Mouse (Mus musculus) liver, postnatal 0 days (tissue): ENCODE measurements around the gene Slc6a9. TPM values are rescaled to one million over a fixed set of nuclear protein-coding genes. Genes with fewer than 3 reads are reported as not detected.

Source experiments
- ATAC-seq: fragments of 200-750 bp; cut with Nextera tagmentation; 2 replicates; pipeline ENCODE4 v1.8.0; 2017; ENCODE audit warnings: mild to moderate bottlenecking, moderate library complexity
- DNase-seq: peaks from one replicate; pipeline ENCODE4 v3.0.0-alpha.2; 2016
- H3K27ac ChIP-seq: fragments of 300-500 bp; sonication (generic); 2 replicates; pipeline ENCODE4 v1.5.1; 2014; ENCODE audit warnings: antibody characterized with exemption, moderate library complexity, mild to moderate bottlenecking, low read depth
- H3K27me3 ChIP-seq: fragments of 300-500 bp; sonication (generic); 2 replicates; pipeline ENCODE4 v1.6.1; 2014; ENCODE audit warnings: low read length, control low read depth, mixed read lengths; ENCODE audit not compliant: insufficient read depth
- H3K36me3 ChIP-seq: fragments of 300-500 bp; sonication (generic); replicated peaks from 2 replicates; pipeline ENCODE4 v1.6.1; 2014; ENCODE audit warnings: mild to moderate bottlenecking, control low read depth, low read length, moderate library complexity, mixed read lengths; ENCODE audit not compliant: insufficient read depth
- H3K4me1 ChIP-seq: fragments of 300-500 bp; sonication (generic); 2 replicates; pipeline ENCODE4 v1.6.1; 2014; ENCODE audit warnings: antibody characterized with exemption, mild to moderate bottlenecking, control low read depth; ENCODE audit not compliant: insufficient read depth
- H3K4me2 ChIP-seq: fragments of 300-500 bp; sonication (generic); 2 replicates; pipeline ENCODE4 v1.6.1; 2014; ENCODE audit warnings: low read depth, mild to moderate bottlenecking, low read length, moderate library complexity, mixed read lengths
- H3K4me3 ChIP-seq: fragments of 300-500 bp; sonication (generic); 2 replicates; pipeline ENCODE4 v1.5.1; 2014; ENCODE audit warnings: low read depth, low read length
- H3K9ac ChIP-seq: fragments of 300-500 bp; sonication (generic); replicated peaks from 2 replicates; pipeline ENCODE4 v1.6.1; 2014; ENCODE audit warnings: mild to moderate bottlenecking, moderate library complexity
- H3K9me3 ChIP-seq: fragments of 300-500 bp; sonication (generic); 2 replicates; pipeline ENCODE4 v1.6.1; 2016; ENCODE audit warnings: mild to moderate bottlenecking, control low read depth, low read length, mixed read lengths
- CTCF ChIP-seq: sonication (generic); IDR thresholded peaks from 2 replicates; pipeline ENCODE4 v1.5.1; 2016; ENCODE audit warnings: antibody characterized with exemption, low read depth
- EP300 ChIP-seq: IDR thresholded peaks from 2 replicates; pipeline ENCODE4 v1.6.1; 2016; ENCODE audit warnings: antibody characterized with exemption, low read depth, mild to moderate bottlenecking
- WGBS: fragments of 180-500 bp; shearing (Covaris S2); extraction: QIAGEN DNeasy Blood & Tissue Kit; methylation state at CpG from one replicate; pipeline ENCODE4 v1.1.7; 2014; ENCODE audit not compliant: insufficient replicate concordance; 5-methylcytosine and 5-hydroxymethylcytosine counted together
- polyA plus RNA-seq: library from polyadenylated mRNA; unstranded; fragments of >200 nt; fragmentation: Nextera tagmentation; extraction: Ambion mirVana; gene quantifications from 2 replicates; pipeline ENCODE4 v1.2.1, GENCODE M21; 2015

Gene Slc6a9
- polyA plus RNA-seq, 1 experiment from 2014 or later = 19.5 TPM

DNA sequence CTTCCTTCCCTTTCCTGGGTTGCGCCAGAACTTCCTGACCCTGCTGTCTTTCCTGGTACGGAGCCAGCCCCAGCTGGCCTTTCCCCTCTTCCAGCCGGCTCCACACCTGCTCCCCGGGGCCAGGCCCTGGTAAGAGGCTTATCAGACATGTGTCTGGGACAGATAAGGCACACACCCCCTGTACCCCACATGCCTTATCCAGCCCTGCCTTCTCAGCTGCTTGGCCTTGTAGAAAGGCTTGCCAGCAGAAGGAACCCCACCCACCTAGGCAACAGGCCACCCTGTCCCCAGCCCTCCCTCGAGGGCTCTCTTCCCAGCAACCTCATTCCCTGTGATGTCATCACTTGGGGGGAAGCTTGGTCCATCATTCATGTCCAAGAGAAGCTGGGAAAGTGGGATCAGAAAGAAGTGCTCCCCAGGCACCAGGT, 4.2 kb upstream of the Slc6a9 start:
- DNase-seq (peak; percentile 84), ATAC-seq (peak; percentile 90)
- Histone ChIP-seq H3K27me3 (0 out of 2 replicates have a peak, but pooled peaks cover 3% of the 10 kb centered on the region), H3K4me2 (peak overlapping the region; percentile 73), H3K4me3 (peak overlapping the region; percentile 24), H3K9me3 (no peaks in the 10 kb centered on the region), H3K36me3 (no peaks in the 10 kb centered on the region), H3K4me1 (peaks cover 49% of the 10 kb centered on the region), H3K27ac (peak overlapping the region; percentile 96), H3K9ac (peak overlapping the region; percentile 66)
- 9% methylated on average over 5 of the region's 5 CpGs for WGBS
- TF ChIP-seq CTCF = no peak
- peak; percentile 99 for TF ChIP-seq EP300

DNA sequence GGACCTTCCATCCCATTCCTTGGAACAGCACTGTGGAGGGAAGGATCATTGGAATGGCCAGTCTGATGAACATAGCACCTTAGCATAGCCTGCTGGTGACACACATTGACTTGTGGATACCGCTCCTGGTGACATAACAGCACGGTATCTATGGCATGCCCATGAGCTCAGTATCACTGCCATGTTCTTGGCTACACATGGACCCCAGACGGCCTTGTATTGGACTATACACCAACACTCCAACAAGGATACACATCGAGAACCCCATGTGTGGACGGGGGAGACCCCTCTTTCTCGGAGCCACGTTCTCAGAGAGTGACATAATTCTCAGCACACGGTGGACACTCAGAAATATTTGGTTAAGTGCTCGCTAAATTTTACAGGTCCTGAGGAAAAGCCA, 3.5 kb upstream of the Slc6a9 start:
- H3K4me1 ChIP-seq = peaks cover 49% of the 10 kb centered on the region
- no peak overlapping the region for H3K4me3 ChIP-seq
- H3K9ac ChIP-seq = peak overlapping the region; percentile 66
- peak overlapping the region; percentile 73 for H3K4me2 ChIP-seq
- H3K27me3 ChIP-seq = no peaks in the 10 kb centered on the region; the same call in 1 of the 2 replicates
- peak overlapping the region; percentile 96 for H3K27ac ChIP-seq
- no peaks in the 10 kb centered on the region for H3K9me3 ChIP-seq
- 79% methylated on average over 9 of the region's 9 CpGs for WGBS
- TF ChIP-seq EP300 = no peak
- TF ChIP-seq CTCF = no peak
- ATAC-seq = no peak
- H3K36me3 ChIP-seq = no peaks in the 10 kb centered on the region
- no peak for DNase-seq

DNA sequence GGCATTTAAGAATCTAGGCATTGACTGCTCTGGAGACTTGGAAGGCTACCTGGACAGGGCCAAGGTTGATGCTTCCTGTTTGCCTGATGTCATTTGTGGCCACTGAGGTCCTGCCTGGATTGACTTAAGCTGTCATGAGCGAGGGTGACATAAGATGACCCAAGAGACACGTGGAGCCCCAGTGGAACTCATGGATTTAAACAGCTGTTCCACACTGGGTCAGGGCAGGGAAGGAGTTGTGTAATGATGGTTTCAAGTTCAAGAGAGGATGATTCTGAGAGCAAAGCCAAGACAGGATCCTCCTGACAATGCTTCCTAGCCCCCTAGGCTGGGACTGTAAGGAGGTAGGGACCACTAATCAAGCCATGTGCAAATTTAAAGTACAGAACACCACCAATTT, 2.8 kb upstream of the Slc6a9 start:
- Histone ChIP-seq H3K9me3 (no peaks in the 10 kb centered on the region), H3K9ac (peak overlapping the region; percentile 66), H3K4me1 (peaks cover 49% of the 10 kb centered on the region), H3K27ac (peak overlapping the region; percentile 96), H3K4me3 (no peak overlapping the region), H3K36me3 (no peaks in the 10 kb centered on the region), H3K27me3 (no peaks in the 10 kb centered on the region; the same call in 1 of the 2 replicates), H3K4me2 (peak overlapping the region; percentile 63)
- no peak for DNase-seq
- no peak for ATAC-seq
- 54% methylated on average over 2 of the region's 2 CpGs for WGBS
- TF ChIP-seq CTCF (no peak), EP300 (no peak)

DNA sequence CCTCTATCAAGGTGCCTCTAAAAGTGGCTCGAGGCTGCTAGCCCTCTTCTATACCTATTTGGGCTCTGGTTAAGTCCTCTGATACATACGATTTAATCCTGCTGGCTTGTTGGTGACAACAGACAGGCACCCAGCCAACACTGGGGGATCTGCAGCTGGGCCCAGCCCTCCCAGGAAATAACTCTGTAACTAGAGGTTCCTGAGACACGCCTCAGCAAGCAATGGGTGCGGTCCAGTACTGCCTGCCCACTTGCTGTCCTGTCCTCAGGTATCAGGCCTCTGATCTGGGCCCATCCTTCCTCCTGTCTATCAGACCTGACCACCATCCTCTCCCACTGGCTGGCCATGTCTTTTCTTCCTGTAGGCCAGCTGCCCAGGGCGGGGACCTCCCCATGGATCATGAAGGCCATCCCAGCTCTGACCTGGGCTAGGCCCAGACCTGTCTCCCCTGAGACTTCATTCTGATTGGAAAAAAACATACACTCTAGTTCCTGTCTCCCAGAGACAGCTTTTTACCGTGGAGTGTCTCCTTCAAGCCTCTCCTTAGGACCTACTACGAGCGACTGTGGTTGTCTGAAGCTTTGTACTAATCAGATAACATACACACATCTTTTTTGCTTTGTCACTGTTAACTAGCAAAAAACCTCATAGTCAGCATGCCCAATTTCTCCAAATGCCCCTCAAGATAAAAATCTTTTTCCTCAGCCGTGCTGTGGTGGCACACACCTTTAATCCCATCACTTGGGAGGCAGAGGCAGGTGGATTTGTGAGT, 2.2 kb upstream of the Slc6a9 start:
- Histone ChIP-seq H3K9me3 (no peaks in the 10 kb centered on the region), H3K9ac (peak overlapping the region; percentile 66), H3K27ac (peak overlapping the region; percentile 96), H3K27me3 (no peaks in the 10 kb centered on the region; the same call in 1 of the 2 replicates), H3K36me3 (no peaks in the 10 kb centered on the region), H3K4me3 (no peak overlapping the region), H3K4me2 (peak overlapping the region; percentile 63), H3K4me1 (peaks cover 49% of the 10 kb centered on the region)
- ATAC-seq (peak; percentile 18), DNase-seq (peak; percentile 76)
- WGBS = 50% methylated on average over 9 of the region's 9 CpGs
- TF ChIP-seq EP300 (peak; percentile 85), CTCF (no peak)

DNA sequence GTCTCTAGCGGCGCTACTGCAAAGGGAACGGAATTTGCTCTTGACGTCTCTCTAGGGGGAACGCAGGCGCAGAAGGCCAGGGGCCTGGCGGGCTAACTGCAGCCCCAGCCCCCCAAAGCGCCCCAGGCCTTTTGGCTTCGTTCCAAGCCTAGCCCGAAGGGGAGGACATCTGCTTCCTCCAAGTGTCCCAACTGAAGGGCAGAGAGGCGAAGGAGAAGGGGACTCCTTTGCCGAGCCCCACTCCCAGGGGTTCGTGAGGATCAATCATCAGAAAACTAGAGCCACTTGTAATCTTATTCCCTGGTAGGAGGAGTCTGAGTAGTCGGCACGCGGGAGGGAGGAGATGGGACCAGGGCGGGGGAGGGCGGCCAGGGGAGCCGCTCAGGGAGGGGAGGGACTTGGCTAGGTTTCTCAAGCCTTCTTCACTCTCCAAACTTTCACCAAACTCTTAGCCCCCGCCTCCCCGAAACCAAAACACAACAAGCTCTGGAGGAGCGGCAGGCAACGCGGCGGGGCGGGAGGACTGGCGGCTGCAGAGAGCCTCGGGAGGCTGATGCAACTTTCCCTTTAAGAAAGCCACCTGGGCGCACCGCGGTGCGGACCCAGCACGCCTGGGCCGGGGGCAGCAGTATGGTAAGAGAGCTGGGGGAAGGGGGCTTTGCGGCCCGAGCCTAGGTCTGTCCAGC, 682 bp downstream of the Slc6a9 start:
- Histone ChIP-seq H3K27ac (peak overlapping the region; percentile 92), H3K36me3 (peaks cover 12% of the 10 kb centered on the region), H3K4me1 (peaks cover 40% of the 10 kb centered on the region), H3K9me3 (no peaks in the 10 kb centered on the region), H3K4me2 (peak overlapping the region; percentile 93), H3K27me3 (no peaks in the 10 kb centered on the region; the same call in 1 of the 2 replicates), H3K4me3 (peak overlapping the region; percentile 80), H3K9ac (peak overlapping the region; percentile 85)
- peak; percentile 85 for DNase-seq
- TF ChIP-seq CTCF (no peak), EP300 (no peak)
- ATAC-seq = peak; percentile 46
- 2% methylated on average over 35 of the region's 36 CpGs for WGBS

DNA sequence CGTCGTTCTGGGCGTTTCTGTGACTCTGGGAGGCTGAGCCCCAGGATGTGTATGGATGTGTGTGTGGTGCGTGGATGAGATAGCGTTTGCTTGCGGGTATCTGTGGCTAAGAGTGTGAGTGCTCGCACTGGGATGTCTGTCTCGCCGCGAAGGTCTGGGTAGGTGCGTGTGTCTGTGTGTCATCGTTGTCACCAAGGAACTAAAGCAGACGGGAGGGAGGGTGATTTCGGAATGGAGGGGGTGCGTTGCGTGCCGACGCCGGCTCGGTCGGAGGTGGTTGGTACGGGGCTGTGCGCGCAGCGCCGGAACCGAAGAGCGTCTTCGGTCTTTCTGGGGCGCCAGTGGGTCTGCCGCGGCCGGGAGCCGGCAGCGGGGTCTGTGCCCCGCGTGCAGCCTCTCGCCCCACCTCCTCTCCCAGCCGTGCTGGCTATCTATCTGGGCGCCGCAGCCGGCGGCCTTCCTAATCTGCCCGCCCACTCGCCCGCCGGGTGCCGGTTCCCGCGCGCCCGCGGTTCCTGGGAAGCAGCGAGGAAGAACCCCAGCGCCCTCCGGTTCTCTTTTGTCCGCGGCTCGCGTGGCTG, 1.3 kb downstream of the Slc6a9 start:
- peak overlapping the region; percentile 93 for H3K4me2 ChIP-seq
- H3K9me3 ChIP-seq = no peaks in the 10 kb centered on the region
- WGBS = 2% methylated on average over 59 of the region's 60 CpGs
- no peaks in the 10 kb centered on the region; the same call in 1 of the 2 replicates for H3K27me3 ChIP-seq
- H3K4me3 ChIP-seq = peak overlapping the region; percentile 80
- H3K27ac ChIP-seq = peak overlapping the region; percentile 92
- peaks cover 18% of the 10 kb centered on the region for H3K36me3 ChIP-seq
- H3K9ac ChIP-seq = peak overlapping the region; percentile 85
- DNase-seq = peak; percentile 83
- peaks cover 38% of the 10 kb centered on the region for H3K4me1 ChIP-seq
- TF ChIP-seq EP300 (peak; percentile 83), CTCF (no peak)
- ATAC-seq = peak; percentile 65
